Mouse (Mus musculus): ENCODE measurements around the gene Pcare.

GRCm38 (mm10) chr17:71749616-71750168 lies 3.0 kb downstream of the Pcare start:
- TF ChIP-seq CTCF (IDR thresholded peaks at IDR 0.05 in 2 of 3, conservative IDR thresholded peaks at IDR 0.05 in 1 of 3; ENCODE audit: control insufficient read depth in 1 of 3, insufficient read depth in 1 of 3, low read depth in 2 of 3, low read length in 3 of 3, poor library complexity in 1 of 3, severe bottlenecking in 1 of 3) (no peak), POLR2A (IDR thresholded peaks at IDR 0.05; ENCODE audit: control insufficient read depth in 1 of 2, insufficient read depth in 1 of 2, low read depth in 1 of 2, low read length in 2 of 2, poor library complexity in 1 of 2) (no peak), MAX (IDR thresholded peaks at IDR 0.05; ENCODE audit: low read length) (no peak)
